Mouse (Mus musculus): ENCODE measurements around the gene Tnpo1. TPM values are rescaled to one million over a fixed set of nuclear protein-coding genes. Genes with fewer than 3 reads are reported as not detected.

Gene Tnpo1
- polyA plus RNA-seq, 1 experiment from 2014 or later, result 75.1 TPM

GRCm38 (mm10) chr13:98921276-98921675 lies 4.9 kb downstream of the Tnpo1 start:
- WGBS, result 91% methylated on average over 7 of the region's 7 CpGs
- Histone ChIP-seq H3K4me3 (ENCODE audit: low read depth, low read length) (no peak overlapping the region), H3K27me3 (ENCODE audit: control insufficient read depth, insufficient read depth, low read length) (no peaks in the 10 kb centered on the region), H3K27ac (ENCODE audit: low read length) (no peak overlapping the region), H3K36me3 (ENCODE audit: control insufficient read depth, insufficient read depth, low read length) (no peaks in the 10 kb centered on the region; the same call in 1 of the 2 replicates), H3K4me2 (replicated peaks; ENCODE audit: low read depth, low read length) (no peak overlapping the region), H3K4me1 (ENCODE audit: control insufficient read depth, insufficient read depth, low read length) (0 out of 2 replicates have a peak, but pooled peaks cover 9% of the 10 kb centered on the region), H3K9me3 (ENCODE audit: control insufficient read depth, low read depth, low read length) (no peaks in the 10 kb centered on the region), H3K9ac (replicated peaks; ENCODE audit: low read depth, low read length) (no peak overlapping the region)
- no peak for ATAC-seq (ENCODE audit: insufficient number of reproducible peaks, insufficient read depth, low FRiP score, low read depth)

- WGBS, result 64% methylated on average over 3 of the region's 3 CpGs
- H3K36me3 ChIP-seq (ENCODE audit: control insufficient read depth, insufficient read depth, low read length), result no peaks in the 10 kb centered on the region; the same call in 1 of the 2 replicates
- no peak overlapping the region for H3K4me2 ChIP-seq (replicated peaks; ENCODE audit: low read depth, low read length)
- H3K4me1 ChIP-seq (ENCODE audit: control insufficient read depth, insufficient read depth, low read length), result peaks cover 12% of the 10 kb centered on the region
- no peaks in the 10 kb centered on the region for H3K27me3 ChIP-seq (ENCODE audit: control insufficient read depth, insufficient read depth, low read length)
- no peak for ATAC-seq (ENCODE audit: insufficient number of reproducible peaks, insufficient read depth, low FRiP score, low read depth)
- H3K27ac ChIP-seq (ENCODE audit: low read length), result no peak overlapping the region
- no peaks in the 10 kb centered on the region for H3K9me3 ChIP-seq (ENCODE audit: control insufficient read depth, low read depth, low read length)
- H3K4me3 ChIP-seq (ENCODE audit: low read depth, low read length), result no peak overlapping the region
- no peak overlapping the region for H3K9ac ChIP-seq (replicated peaks; ENCODE audit: low read depth, low read length)
Measured at GRCm38 (mm10) chr13:98920300-98920699, 5.9 kb downstream of the Tnpo1 start.

GRCm38 (mm10) chr13:98919695-98920094 lies 6.5 kb downstream of the Tnpo1 start:
- H3K9ac ChIP-seq (replicated peaks; ENCODE audit: low read depth, low read length), result no peak overlapping the region
- WGBS, result 83% methylated on average over 8 of the region's 8 CpGs
- no peaks in the 10 kb centered on the region; the same call in 1 of the 2 replicates for H3K36me3 ChIP-seq (ENCODE audit: control insufficient read depth, insufficient read depth, low read length)
- peaks cover 18% of the 10 kb centered on the region for H3K4me1 ChIP-seq (ENCODE audit: control insufficient read depth, insufficient read depth, low read length)
- H3K27me3 ChIP-seq (ENCODE audit: control insufficient read depth, insufficient read depth, low read length), result no peaks in the 10 kb centered on the region
- H3K9me3 ChIP-seq (ENCODE audit: control insufficient read depth, low read depth, low read length), result no peaks in the 10 kb centered on the region
- no peak for ATAC-seq (ENCODE audit: insufficient number of reproducible peaks, insufficient read depth, low FRiP score, low read depth)
- no peak overlapping the region for H3K4me3 ChIP-seq (ENCODE audit: low read depth, low read length)
- no peak overlapping the region for H3K27ac ChIP-seq (ENCODE audit: low read length)
- no peak overlapping the region for H3K4me2 ChIP-seq (replicated peaks; ENCODE audit: low read depth, low read length)

GRCm38 (mm10) chr13:98917851-98918250 lies 8.3 kb downstream of the Tnpo1 start:
- no peaks in the 10 kb centered on the region; the same call in 1 of the 2 replicates for H3K36me3 ChIP-seq (ENCODE audit: control insufficient read depth, insufficient read depth, low read length)
- 81% methylated on average over 2 of the region's 2 CpGs for WGBS
- H3K9ac ChIP-seq (replicated peaks; ENCODE audit: low read depth, low read length), result no peak overlapping the region
- H3K9me3 ChIP-seq (ENCODE audit: control insufficient read depth, low read depth, low read length), result no peaks in the 10 kb centered on the region
- no peak overlapping the region for H3K4me2 ChIP-seq (replicated peaks; ENCODE audit: low read depth, low read length)
- no peak overlapping the region for H3K27ac ChIP-seq (ENCODE audit: low read length)
- peaks cover 26% of the 10 kb centered on the region for H3K4me1 ChIP-seq (ENCODE audit: control insufficient read depth, insufficient read depth, low read length)
- no peaks in the 10 kb centered on the region for H3K27me3 ChIP-seq (ENCODE audit: control insufficient read depth, insufficient read depth, low read length)
- no peak overlapping the region for H3K4me3 ChIP-seq (ENCODE audit: low read depth, low read length)
- ATAC-seq (ENCODE audit: insufficient number of reproducible peaks, insufficient read depth, low FRiP score, low read depth), result no peak

- no peak overlapping the region for H3K27ac ChIP-seq (ENCODE audit: low read length)
- no peak overlapping the region for H3K4me2 ChIP-seq (replicated peaks; ENCODE audit: low read depth, low read length)
- no peaks in the 10 kb centered on the region for H3K36me3 ChIP-seq (ENCODE audit: control insufficient read depth, insufficient read depth, low read length)
- no peak overlapping the region for H3K9ac ChIP-seq (replicated peaks; ENCODE audit: low read depth, low read length)
- peaks cover 33% of the 10 kb centered on the region for H3K4me1 ChIP-seq (ENCODE audit: control insufficient read depth, insufficient read depth, low read length)
- WGBS, result 51% methylated on average over 4 of the region's 4 CpGs
- no peaks in the 10 kb centered on the region for H3K27me3 ChIP-seq (ENCODE audit: control insufficient read depth, insufficient read depth, low read length)
- H3K4me3 ChIP-seq (ENCODE audit: low read depth, low read length), result no peak overlapping the region
- no peaks in the 10 kb centered on the region for H3K9me3 ChIP-seq (ENCODE audit: control insufficient read depth, low read depth, low read length)
- ATAC-seq (ENCODE audit: insufficient number of reproducible peaks, insufficient read depth, low FRiP score, low read depth), result no peak
Measured at GRCm38 (mm10) chr13:98915591-98915990, 10.6 kb downstream of the Tnpo1 start.

GRCm38 (mm10) chr13:98914844-98915212 lies 11.4 kb downstream of the Tnpo1 start:
- Histone ChIP-seq H3K4me1 (ENCODE audit: control insufficient read depth, insufficient read depth, low read length) (peaks cover 33% of the 10 kb centered on the region), H3K9me3 (ENCODE audit: control insufficient read depth, low read depth, low read length) (no peaks in the 10 kb centered on the region), H3K9ac (replicated peaks; ENCODE audit: low read depth, low read length) (no peak overlapping the region), H3K4me3 (ENCODE audit: low read depth, low read length) (no peak overlapping the region), H3K27ac (ENCODE audit: low read length) (no peak overlapping the region), H3K36me3 (ENCODE audit: control insufficient read depth, insufficient read depth, low read length) (no peaks in the 10 kb centered on the region), H3K4me2 (replicated peaks; ENCODE audit: low read depth, low read length) (no peak overlapping the region), H3K27me3 (ENCODE audit: control insufficient read depth, insufficient read depth, low read length) (no peaks in the 10 kb centered on the region)
- WGBS, result 60% methylated on average over 5 of the region's 5 CpGs
- no peak for ATAC-seq (ENCODE audit: insufficient number of reproducible peaks, insufficient read depth, low FRiP score, low read depth)

- H3K36me3 ChIP-seq (ENCODE audit: control insufficient read depth, insufficient read depth, low read length), result no peaks in the 10 kb centered on the region
- no peak overlapping the region for H3K9ac ChIP-seq (replicated peaks; ENCODE audit: low read depth, low read length)
- H3K9me3 ChIP-seq (ENCODE audit: control insufficient read depth, low read depth, low read length), result no peaks in the 10 kb centered on the region
- H3K27ac ChIP-seq (ENCODE audit: low read length), result no peak overlapping the region
- ATAC-seq (ENCODE audit: insufficient number of reproducible peaks, insufficient read depth, low FRiP score, low read depth), result no peak
- no peak overlapping the region for H3K4me3 ChIP-seq (ENCODE audit: low read depth, low read length)
- H3K27me3 ChIP-seq (ENCODE audit: control insufficient read depth, insufficient read depth, low read length), result no peaks in the 10 kb centered on the region
- peaks cover 33% of the 10 kb centered on the region for H3K4me1 ChIP-seq (ENCODE audit: control insufficient read depth, insufficient read depth, low read length)
- 69% methylated on average over 14 of the region's 14 CpGs for WGBS
- no peak overlapping the region for H3K4me2 ChIP-seq (replicated peaks; ENCODE audit: low read depth, low read length)
Measured at GRCm38 (mm10) chr13:98914010-98914843, 12.0 kb downstream of the Tnpo1 start.

GRCm38 (mm10) chr13:98913196-98913595 lies 13.0 kb downstream of the Tnpo1 start:
- Histone ChIP-seq H3K9me3 (ENCODE audit: control insufficient read depth, low read depth, low read length) (no peaks in the 10 kb centered on the region), H3K27me3 (ENCODE audit: control insufficient read depth, insufficient read depth, low read length) (no peaks in the 10 kb centered on the region), H3K4me1 (ENCODE audit: control insufficient read depth, insufficient read depth, low read length) (peaks cover 33% of the 10 kb centered on the region), H3K27ac (ENCODE audit: low read length) (no peak overlapping the region), H3K36me3 (ENCODE audit: control insufficient read depth, insufficient read depth, low read length) (no peaks in the 10 kb centered on the region), H3K4me2 (replicated peaks; ENCODE audit: low read depth, low read length) (no peak overlapping the region), H3K4me3 (ENCODE audit: low read depth, low read length) (no peak overlapping the region), H3K9ac (replicated peaks; ENCODE audit: low read depth, low read length) (no peak overlapping the region)
- 62% methylated on average over 7 of the region's 7 CpGs for WGBS
- no peak for ATAC-seq (ENCODE audit: insufficient number of reproducible peaks, insufficient read depth, low FRiP score, low read depth)

Measured in stomach, embryonic 14.5 days (tissue).